Mouse (Mus musculus) spleen, adult 2 months (tissue): Measurements from ENCODE around the gene Kctd11. TPM values are rescaled to one million over a fixed set of nuclear protein-coding genes. Genes with fewer than 3 reads are reported as not detected.
"Not testable (repeated sequence)": the region's sequence is repeated elsewhere in the genome, so short reads cannot be mapped to it uniquely, and the experiment has no call there.

ENCODE experiments used
- DNase-seq, 2 experiments: peaks; one replicate each; pipeline versions ENCODE4 v3.0.0 to v3.0.0-alpha.2; 2012 to 2021; ENCODE audit warnings: low spot score in 2 of 2, low read depth in 1 of 2
- H3K27ac ChIP-seq: fragments of 200-500 bp; 2 replicates; pipeline ENCODE4 v1.5.1; 2012; ENCODE audit warnings: low read length, inconsistent platforms; ENCODE audit not compliant: insufficient read depth
- H3K27me3 ChIP-seq: fragments of 200-500 bp; 2 replicates; pipeline ENCODE4 v1.6.1; 2012; ENCODE audit warnings: mild to moderate bottlenecking, moderate library complexity, low read length, inconsistent platforms; ENCODE audit not compliant: control insufficient read depth, insufficient read depth
- H3K36me3 ChIP-seq: fragments of 200-500 bp; 2 replicates; pipeline ENCODE4 v1.6.1; 2012; ENCODE audit warnings: mild to moderate bottlenecking, low read length, inconsistent platforms; ENCODE audit not compliant: control insufficient read depth, insufficient read depth
- H3K4me1 ChIP-seq: fragments of 200-500 bp; 2 replicates; pipeline ENCODE4 v1.6.1; 2011; ENCODE audit warnings: inconsistent platforms; ENCODE audit not compliant: control insufficient read depth, insufficient read depth, insufficient read length
- H3K4me3 ChIP-seq: fragments of 200-500 bp; 2 replicates; pipeline ENCODE4 v1.5.1; 2011; ENCODE audit warnings: mild to moderate bottlenecking, inconsistent platforms; ENCODE audit not compliant: insufficient read depth, insufficient read length; ENCODE audit errors: extremely low read depth
- CTCF ChIP-seq: fragments of 200-500 bp; IDR thresholded peaks from 2 replicates; pipeline ENCODE4 v1.5.1; 2011; ENCODE audit warnings: mild to moderate bottlenecking, inconsistent platforms; ENCODE audit not compliant: insufficient read depth, insufficient read length, insufficient replicate concordance; ENCODE audit errors: extremely low read depth
- POLR2A ChIP-seq: fragments of 200-500 bp; IDR thresholded peaks from 2 replicates; pipeline ENCODE4 v1.6.1; 2011; ENCODE audit warnings: low read depth, low read length, inconsistent platforms
- WGBS: fragments of 180-500 bp; shearing (Covaris S2); methylation state at CpG from one replicate; pipeline ENCODE4 v1.1.7; 2018; 5-methylcytosine and 5-hydroxymethylcytosine counted together
- polyA plus RNA-seq: library from polyadenylated mRNA; depleted of rRNA; stranded (reverse); fragments of >200 nt; gene quantifications from 2 replicates; pipeline ENCODE4 v1.2.3, GENCODE M21; 2012

The Kctd11 gene
- polyA plus RNA-seq, 1 experiment = 3.6 TPM

DNA sequence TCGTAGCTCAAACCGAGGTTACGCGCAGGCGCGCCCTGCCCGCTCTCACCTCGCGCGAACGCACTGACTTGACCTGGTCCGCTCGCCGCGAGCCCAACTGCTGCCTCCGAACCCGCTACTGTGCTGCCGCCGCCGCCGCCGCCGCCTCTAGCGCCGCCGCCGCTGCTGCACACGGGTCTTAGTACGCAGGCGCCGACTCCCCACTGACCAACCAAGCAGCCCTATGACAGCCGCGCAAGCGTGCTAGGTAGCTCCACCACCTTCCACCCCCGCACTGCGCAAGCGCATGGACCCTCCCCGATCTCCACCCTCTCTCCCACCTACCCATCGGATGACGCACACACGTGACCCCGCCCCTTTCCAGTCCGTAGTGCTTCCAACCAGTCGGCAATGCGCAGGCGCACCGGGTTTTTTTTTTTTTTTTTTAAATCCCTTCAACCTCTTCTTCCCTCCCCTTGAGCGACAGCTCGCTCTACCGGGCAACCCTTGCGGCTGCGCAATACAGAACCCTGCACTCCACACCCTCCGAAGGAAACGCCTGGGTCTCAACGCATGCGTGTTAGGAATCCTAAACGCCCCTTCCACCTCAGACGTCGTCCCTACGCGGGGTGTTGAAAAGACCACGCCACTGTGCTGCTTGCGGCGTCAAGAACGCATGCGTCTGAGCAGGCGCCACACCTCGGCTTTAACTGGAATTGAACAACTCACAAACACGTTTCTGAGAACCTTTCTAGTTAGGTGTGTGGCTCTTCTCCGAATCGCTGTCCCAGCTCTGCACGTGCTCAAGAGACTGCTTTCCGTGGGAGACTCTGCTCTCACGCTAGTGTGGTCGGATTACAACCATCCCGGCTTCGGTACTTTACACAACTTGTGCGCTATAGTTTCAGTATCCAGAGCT is 40.2 kb upstream of the Kctd11 start, which contains the start of gene Eif5a:
Gene Eif5a (minus strand): TSS at position 845 of the 898 bp plus-strand sequence.
- Histone ChIP-seq H3K27me3 (no peaks in the 10 kb centered on the region), H3K27ac (peak within 1 kb of the TSS; percentile 98), H3K4me3 (peak within 1 kb of the TSS; percentile 96), H3K36me3 (peaks cover 19% of the 10 kb centered on the region), H3K4me1 (peaks cover 7% of the 10 kb centered on the region; the same call in 1 of the 2 replicates)
- WGBS = under 1% methylated on average over 78 of the region's 78 CpGs
- TF ChIP-seq POLR2A (peak; percentile 80), CTCF (peak; percentile 40; the same call in 1 of the 2 replicates)
- DNase-seq = peak; percentile 100

GRCm38 (mm10) chr11:69920266-69921031 is 39.2 kb upstream of the Kctd11 start:
- DNase-seq = peak in 1 of 2 experiments; percentile 46
- Histone ChIP-seq H3K27ac (peak overlapping the region; percentile 98), H3K4me3 (peak overlapping the region; percentile 96), H3K27me3 (no peaks in the 10 kb centered on the region), H3K4me1 (peaks cover 7% of the 10 kb centered on the region; the same call in 1 of the 2 replicates), H3K36me3 (peaks cover 28% of the 10 kb centered on the region)
- TF ChIP-seq POLR2A (no peak), CTCF (no peak)
- WGBS = under 1% methylated on average over 41 of the region's 65 CpGs

GRCm38 (mm10) chr11:69919661-69920265 is 38.6 kb upstream of the Kctd11 start:
- Histone ChIP-seq H3K36me3 (peaks cover 31% of the 10 kb centered on the region), H3K4me1 (peaks cover 8% of the 10 kb centered on the region), H3K27ac (peak overlapping the region; percentile 98), H3K27me3 (no peaks in the 10 kb centered on the region), H3K4me3 (peak overlapping the region; percentile 96)
- peak; percentile 76 to 84 for DNase-seq
- TF ChIP-seq POLR2A = no peak
- no peak for TF ChIP-seq CTCF
- WGBS = under 1% methylated on average over 17 of the region's 17 CpGs

DNA sequence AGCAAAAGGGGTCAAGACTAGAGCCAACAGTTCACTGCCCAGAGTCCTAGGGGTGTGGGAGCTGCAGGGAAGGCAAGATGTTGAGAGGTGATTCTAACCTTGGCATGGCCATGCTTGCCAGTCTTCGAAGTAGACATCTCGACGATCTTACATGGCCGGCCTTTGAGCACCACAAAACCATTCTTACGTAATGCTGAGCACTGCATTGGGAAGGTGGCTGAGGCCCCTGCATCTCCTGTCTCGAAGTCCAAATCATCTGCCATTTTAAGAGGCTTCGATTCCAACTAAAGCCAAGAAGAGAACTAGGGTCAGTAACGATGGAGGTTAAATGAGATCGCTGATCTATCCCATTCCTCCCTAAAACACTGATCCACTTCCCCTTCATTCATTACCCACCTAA is 37.8 kb upstream of the Kctd11 start:
- H3K27me3 ChIP-seq = no peaks in the 10 kb centered on the region
- peaks cover 31% of the 10 kb centered on the region for H3K36me3 ChIP-seq
- WGBS = 46% methylated on average over 9 of the region's 9 CpGs
- peak overlapping the region; percentile 55; the same call in 1 of the 2 replicates for H3K27ac ChIP-seq
- DNase-seq = no peak
- no peak for TF ChIP-seq POLR2A
- no peak for TF ChIP-seq CTCF
- no peak overlapping the region; the same call in 1 of the 2 replicates for H3K4me3 ChIP-seq
- peaks cover 11% of the 10 kb centered on the region for H3K4me1 ChIP-seq

DNA sequence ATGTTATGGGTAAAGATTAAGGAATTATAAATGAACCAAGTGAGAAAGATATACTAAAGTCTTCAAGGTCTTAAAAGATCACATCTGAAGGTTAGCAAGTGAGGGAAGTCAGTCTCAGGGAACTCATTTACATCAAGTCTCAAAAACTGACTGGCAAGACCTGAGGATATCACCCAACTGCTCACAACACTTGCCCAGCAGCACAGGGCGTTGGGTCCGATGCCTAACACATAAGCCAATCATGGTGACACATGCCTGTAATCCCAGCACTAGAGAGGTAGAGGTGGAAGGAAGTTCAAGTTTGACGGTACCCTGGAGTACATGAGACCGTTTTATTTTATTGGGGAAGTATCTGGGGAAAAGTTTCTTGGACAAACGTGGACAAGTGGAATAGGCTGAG is 36.9 kb upstream of the Kctd11 start:
- 87% methylated on average over 5 of the region's 5 CpGs for WGBS
- Histone ChIP-seq H3K27ac (no peak overlapping the region), H3K4me1 (peaks cover 13% of the 10 kb centered on the region), H3K27me3 (no peaks in the 10 kb centered on the region), H3K36me3 (peaks cover 31% of the 10 kb centered on the region), H3K4me3 (no peak overlapping the region)
- no peak for DNase-seq
- TF ChIP-seq CTCF (no peak), POLR2A (no peak)

DNA sequence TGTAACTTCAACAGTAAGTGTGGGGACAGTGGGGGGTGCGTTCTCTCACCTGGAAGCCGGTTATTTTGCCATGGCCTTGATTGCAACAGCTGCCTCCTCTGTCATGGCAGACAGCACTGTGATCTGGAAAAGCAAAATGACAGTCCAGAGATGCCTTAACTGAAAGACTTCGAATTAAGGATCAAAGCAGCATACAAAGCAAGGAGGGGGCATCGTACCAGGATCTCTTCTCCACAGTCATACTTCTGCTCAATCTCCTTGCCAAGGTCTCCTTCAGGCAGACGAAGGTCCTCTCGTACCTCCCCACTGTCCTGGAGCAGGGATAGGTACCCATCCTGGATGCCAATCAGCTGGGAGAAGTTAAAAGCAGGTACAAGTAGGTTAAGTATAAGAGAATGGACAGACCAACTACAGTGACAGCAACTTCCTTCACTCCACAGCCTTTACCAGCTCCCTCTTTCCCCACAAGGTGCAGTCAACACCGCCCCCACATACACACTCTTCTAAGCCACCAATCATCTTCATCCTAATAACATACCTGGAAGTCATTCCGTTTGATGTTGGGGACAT is 36.3 kb upstream of the Kctd11 start:
- Histone ChIP-seq H3K4me3 (no peak overlapping the region), H3K36me3 (peaks cover 31% of the 10 kb centered on the region), H3K27ac (no peak overlapping the region), H3K4me1 (peaks cover 14% of the 10 kb centered on the region), H3K27me3 (no peaks in the 10 kb centered on the region)
- TF ChIP-seq POLR2A (no peak), CTCF (no peak)
- DNase-seq = no peak
- 88% methylated on average over 8 of the region's 8 CpGs for WGBS

DNA sequence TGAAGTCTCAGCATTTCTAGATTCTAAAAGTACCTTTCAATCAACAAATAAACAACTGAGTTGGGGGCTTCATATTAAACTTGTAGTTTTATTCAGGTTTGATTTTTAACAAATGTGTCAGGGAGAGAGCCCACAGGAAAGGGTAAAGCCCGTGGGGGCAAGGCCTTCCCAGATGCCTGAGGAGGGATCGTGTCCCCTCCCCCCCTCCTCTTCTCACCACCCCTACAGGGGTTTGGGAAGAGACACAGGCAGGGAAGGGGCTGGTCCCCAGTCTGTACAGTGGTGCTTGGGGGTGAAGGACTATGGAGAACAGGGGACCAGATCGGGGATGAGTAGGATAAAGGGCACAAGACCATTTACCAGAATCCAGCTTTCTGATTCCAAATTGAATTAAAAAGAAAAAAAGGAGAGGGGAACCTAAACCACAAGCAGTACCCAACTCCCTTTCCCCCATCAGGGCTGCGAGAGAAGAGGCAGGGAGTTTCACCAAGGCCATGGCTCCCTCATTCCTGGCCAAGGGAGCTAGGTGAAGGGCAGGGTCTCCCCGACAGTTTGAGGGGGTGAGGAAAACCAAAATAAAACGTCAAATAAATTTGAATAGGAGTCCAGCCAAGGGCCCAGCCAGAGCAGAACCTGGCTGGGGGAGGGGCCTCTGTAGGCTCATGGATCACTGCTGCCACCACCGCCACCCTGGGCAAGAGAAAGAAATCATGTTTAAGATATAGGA is 35.6 kb upstream of the Kctd11 start:
- H3K27me3 ChIP-seq, H3K4me3 ChIP-seq, H3K27ac ChIP-seq, DNase-seq: not testable (repeated sequence)
- H3K36me3 ChIP-seq = peaks cover 33% of the 10 kb centered on the region
- H3K4me1 ChIP-seq = peaks cover 11% of the 10 kb centered on the region
- 64% methylated on average over 7 of the region's 7 CpGs for WGBS
